Mouse (Mus musculus) erythroblast, embryonic 14.5 days (primary cell): ENCODE measurements around the gene Smug1.

ENCODE experiments used
- GATA1 ChIP-seq: IDR thresholded peaks from 2 replicates; pipeline ENCODE4 v1.6.1; 2012; ENCODE audit warnings: low read length, inconsistent platforms, mixed read lengths
- TAL1 ChIP-seq: IDR thresholded peaks from 3 replicates; pipeline ENCODE4 v1.6.1; 2012; ENCODE audit warnings: low read length, inconsistent platforms, mixed read lengths

GRCm38 (mm10) chr15:103167786-103168185 lies 894 bp upstream of the Smug1 start:
- TF ChIP-seq TAL1 = no peak
- TF ChIP-seq GATA1 = no peak
